13 mouse cellular contexts compared by ENCODE assay signal in the genomic region with DNA sequence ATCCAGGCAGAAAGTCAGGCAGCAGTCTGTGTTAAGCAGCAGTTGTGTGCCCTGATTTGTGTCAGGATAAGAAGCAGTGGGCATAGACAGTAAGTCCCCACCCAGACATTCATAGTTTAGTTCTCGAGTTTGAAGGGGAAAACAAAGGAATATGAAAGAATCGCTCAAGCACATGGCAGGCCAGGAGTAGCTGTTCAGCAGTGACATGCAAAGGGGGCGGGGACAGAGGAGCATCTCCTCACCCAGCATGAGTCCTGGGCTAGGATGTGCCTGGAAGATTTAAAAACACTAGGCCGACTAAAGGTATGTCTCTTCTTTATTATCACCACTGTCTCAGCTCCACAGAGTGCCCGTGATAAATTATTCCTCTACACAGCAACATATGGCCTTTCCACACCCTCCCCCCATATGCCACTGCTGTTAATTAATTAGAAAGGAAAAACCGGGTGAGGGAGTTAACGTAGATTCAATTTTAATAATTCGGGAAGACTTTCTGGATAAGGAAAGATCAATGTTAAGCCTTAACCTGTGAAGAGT.
"Had no signal": no experiment of that assay in that cellular context is flagged by ENCODE, and none has a peak within 500 bp of the region (broad histone marks: within the 10 kb centered on the region; RNA-seq: fewer than 3 reads in every experiment).

No protein-coding gene starts in this region.

- H3K4me2 ChIP-seq: kidney, embryonic 15.5 days; limb, embryonic 13.5 days; stomach, embryonic 15.5 days had no signal

- DNase-seq: kidney, postnatal 14 days; left cerebral cortex, postnatal 4 days; lung, adult 18-20 months; midbrain, embryonic 14.5 days; retina, postnatal 1 day; right cerebral cortex, postnatal 4 days; spleen, adult 18-20 months; thymus, adult 2 months; thymus, postnatal 36 days had no signal

- H3K27ac ChIP-seq: kidney, embryonic 15.5 days; limb, embryonic 13.5 days; liver, embryonic 14.5 days; stomach, embryonic 15.5 days had no signal

- H3K4me1 ChIP-seq: kidney, embryonic 15.5 days; stomach, embryonic 15.5 days had no signal

- H3K36me3 ChIP-seq: kidney, embryonic 15.5 days; limb, embryonic 13.5 days; stomach, embryonic 15.5 days had no signal

- H3K4me3 ChIP-seq: kidney, embryonic 15.5 days; limb, embryonic 13.5 days; stomach, embryonic 15.5 days had no signal

- H3K9ac ChIP-seq: kidney, embryonic 15.5 days; limb, embryonic 13.5 days; liver, embryonic 14.5 days; stomach, embryonic 15.5 days had no signal

- H3K27me3 ChIP-seq: kidney, embryonic 15.5 days; limb, embryonic 13.5 days; stomach, embryonic 15.5 days had no signal

- H3K9me3 ChIP-seq: kidney, embryonic 15.5 days; limb, embryonic 13.5 days; stomach, embryonic 15.5 days had no signal
